Mouse (Mus musculus) ES-E14 (cell line): ENCODE data around the gene Krt82. TPM values are rescaled to one million over a fixed set of nuclear protein-coding genes. Genes with fewer than 3 reads are reported as not detected.

ENCODE experiments used
- DNase-seq: peaks from one replicate; pipeline ENCODE4 v3.0.0-alpha.2; 2013; ENCODE audit warnings: low read depth, low spot score
- H3K27ac ChIP-seq: 2 replicates; pipeline ENCODE4 v1.5.1; 2012; ENCODE audit warnings: low read depth, mild to moderate bottlenecking, low read length, moderate library complexity, mixed read lengths; ENCODE audit not compliant: poor library complexity, insufficient read depth, severe bottlenecking
- H3K36me3 ChIP-seq: 2 replicates; pipeline ENCODE4 v1.6.1; 2012; ENCODE audit warnings: mild to moderate bottlenecking, low read length, moderate library complexity, mixed read lengths; ENCODE audit not compliant: control insufficient read depth, poor library complexity, insufficient read depth, severe bottlenecking
- H3K4me1 ChIP-seq, 2 experiments: fragments of 150-350 bp in 1 of 2; sonication (generic) in 1 of 2; 2 replicates each; pipeline ENCODE4 v1.6.1; 2012; ENCODE audit warnings: low read length in 2 of 2, mild to moderate bottlenecking in 1 of 2, mixed read lengths in 1 of 2; ENCODE audit not compliant: control insufficient read depth in 2 of 2, insufficient read depth in 2 of 2, poor library complexity in 1 of 2
- H3K4me3 ChIP-seq, 2 experiments: fragments of 150-350 bp in 1 of 2; sonication (generic) in 1 of 2; 2 replicates each; pipeline ENCODE4 v1.5.1; 2012; ENCODE audit warnings: low read length in 2 of 2, low read depth in 1 of 2, mild to moderate bottlenecking in 1 of 2, mixed read lengths in 1 of 2; ENCODE audit not compliant: insufficient read depth in 1 of 2, poor library complexity in 1 of 2, severe bottlenecking in 1 of 2
- H3K9ac ChIP-seq: 2 replicates; pipeline ENCODE4 v1.6.1; 2012; ENCODE audit warnings: low read depth, mild to moderate bottlenecking, low read length, mixed read lengths; ENCODE audit not compliant: poor library complexity, insufficient read depth, severe bottlenecking
- H3K9me3 ChIP-seq: fragments of 150-350 bp; sonication (generic); 2 replicates; pipeline ENCODE4 v1.6.1; 2012; ENCODE audit warnings: low read depth, mild to moderate bottlenecking, low read length; ENCODE audit not compliant: control insufficient read depth, insufficient read depth
- CHD2 ChIP-seq: IDR thresholded peaks from 2 replicates; pipeline ENCODE4 v1.6.1; 2014; ENCODE audit warnings: mild to moderate bottlenecking, low read depth, low read length, inconsistent platforms
- HCFC1 ChIP-seq: IDR thresholded peaks from 2 replicates; pipeline ENCODE4 v1.6.1; 2012; ENCODE audit warnings: low read length, inconsistent platforms, borderline replicate concordance; ENCODE audit not compliant: insufficient read depth
- MAFK ChIP-seq: IDR thresholded peaks from 2 replicates; pipeline ENCODE4 v1.6.1; 2014; ENCODE audit warnings: mild to moderate bottlenecking, low read depth, low read length, inconsistent platforms; ENCODE audit not compliant: insufficient read depth
- ZC3H11A ChIP-seq: IDR thresholded peaks from 2 replicates; pipeline ENCODE4 v1.6.1; 2012; ENCODE audit warnings: low read depth, mild to moderate bottlenecking, inconsistent platforms, low read length, borderline replicate concordance
- ZNF384 ChIP-seq: IDR thresholded peaks from 2 replicates; pipeline ENCODE4 v1.6.1; 2012; ENCODE audit warnings: low read depth, low read length, inconsistent platforms
- in situ Hi-C, 2 experiments: fragments of 600-800 bp; cut with MboI; formaldehyde crosslinking; loops; one replicate each; pipeline ENCODE4 v1.15.1; 2025; ENCODE audit warnings: low sequenced_read_pairs in 2 of 2, inconsistent platforms in 1 of 2; ENCODE audit not compliant: unreplicated experiment in 2 of 2
- total RNA-seq: library from RNA; depleted of rRNA; stranded (reverse); fragments of 300-350 nt; gene quantifications from 2 replicates; pipeline ENCODE4 v1.2.3, GENCODE M21; 2012

Gene Krt82
- total RNA-seq, 1 experiment: not detected

DNA sequence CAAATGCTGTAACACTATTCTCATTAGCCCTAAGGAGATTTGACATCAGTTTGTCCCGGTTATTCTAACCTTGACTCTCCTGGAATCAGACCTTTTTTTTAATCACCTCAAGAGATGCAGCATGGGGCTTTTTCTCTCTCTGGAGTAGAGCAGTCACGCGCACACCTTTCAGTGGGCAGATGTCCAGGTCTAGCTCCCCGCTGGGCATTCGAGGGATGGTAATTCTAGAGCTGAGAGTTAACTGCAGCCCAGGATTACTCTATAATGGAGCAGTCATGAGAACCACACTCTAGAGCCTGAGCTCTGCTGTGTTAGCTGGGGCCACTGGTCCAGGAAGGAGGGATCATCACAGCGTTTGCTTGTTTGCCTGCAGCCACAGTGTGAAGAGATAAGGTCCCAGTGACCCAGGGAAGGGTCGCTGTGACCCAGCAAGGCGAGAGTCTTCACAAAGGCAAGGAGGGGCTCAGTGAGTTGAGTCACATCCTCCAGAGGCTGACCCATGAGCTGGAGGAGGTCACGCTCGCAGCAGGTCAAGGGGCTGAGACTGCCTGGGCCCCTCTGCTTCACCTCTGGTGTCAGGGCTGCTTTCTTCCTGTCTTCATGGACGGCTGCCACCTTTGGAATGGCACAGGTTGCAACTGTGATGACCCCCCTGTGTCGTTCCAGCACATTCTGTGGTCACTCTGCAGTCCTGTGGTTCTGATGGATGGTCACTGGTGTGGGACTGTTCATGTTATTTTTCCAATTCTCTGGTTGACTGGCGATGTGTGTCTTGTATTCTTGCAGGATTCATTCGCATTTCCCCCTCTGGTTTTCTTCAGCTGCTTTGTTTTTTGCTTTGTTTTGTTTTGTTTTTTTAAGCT is 43.3 kb downstream of the Krt82 start:
- Histone ChIP-seq H3K9me3 (no peaks in the 10 kb centered on the region), H3K9ac (no peak overlapping the region), H3K36me3 (no peaks in the 10 kb centered on the region), H3K4me1 (no peaks in the 10 kb centered on the region), H3K4me3 (no peak overlapping the region), H3K27ac (no peak overlapping the region)
- TF ChIP-seq CHD2 (no peak), ZNF384 (no peak), ZC3H11A (no peak), MAFK (no peak), HCFC1 (no peak)
- DNase-seq: no peak
- in situ Hi-C loops: loop anchor here in 1 of 2 experiments (10.0 kb wide), 1 partner anchor 172 kb away; no protein-coding TSS in a partner anchor

DNA sequence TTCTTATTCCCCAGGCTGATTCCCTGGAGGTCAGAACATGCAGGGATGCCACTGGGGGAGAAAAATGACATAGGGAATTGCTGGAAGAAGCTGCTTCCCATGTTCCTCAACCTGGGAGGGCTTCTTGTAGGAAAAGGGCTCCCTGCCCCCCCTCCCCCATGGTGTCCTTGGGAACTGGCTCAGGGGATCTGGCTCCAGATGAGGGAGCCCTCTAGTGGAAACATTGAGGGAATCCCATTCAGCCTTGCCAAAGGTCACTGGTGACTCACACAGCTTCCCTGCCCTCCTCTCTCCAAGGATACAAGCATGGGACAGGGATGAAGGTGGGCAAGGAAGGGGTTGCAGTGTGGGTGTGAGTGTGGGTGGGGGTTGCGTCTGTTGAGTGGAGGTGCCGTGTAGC is 53.3 kb downstream of the Krt82 start:
- H3K4me3 ChIP-seq: no peak overlapping the region
- H3K9me3 ChIP-seq: no peaks in the 10 kb centered on the region
- H3K9ac ChIP-seq: no peak overlapping the region
- in situ Hi-C loops: no loop called here
- no peak overlapping the region for H3K27ac ChIP-seq
- no peaks in the 10 kb centered on the region for H3K4me1 ChIP-seq
- TF ChIP-seq ZC3H11A (peak; percentile 37; the same call in 1 of the 2 replicates), CHD2 (no peak)
- no peaks in the 10 kb centered on the region for H3K36me3 ChIP-seq
- DNase-seq: peak; percentile 28

DNA sequence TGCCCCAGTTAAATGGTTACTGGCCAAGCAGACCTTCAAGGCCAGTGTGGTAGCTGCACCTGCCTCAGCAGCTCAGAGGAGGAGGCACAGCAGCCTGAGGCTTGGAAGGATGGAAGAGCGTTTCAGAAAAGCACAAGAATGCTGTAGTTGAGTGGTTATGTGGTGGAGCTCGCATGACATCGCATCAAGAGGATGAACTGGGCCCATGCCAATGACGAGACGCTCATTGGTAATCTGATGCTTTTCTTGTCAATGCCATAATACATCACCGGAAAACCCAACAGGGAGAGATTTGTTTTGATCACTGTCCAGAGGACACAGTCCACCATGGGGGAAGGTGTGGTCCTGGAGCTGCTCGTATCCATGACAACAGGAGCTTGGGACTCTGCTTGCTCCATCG is 55.2 kb downstream of the Krt82 start:
- Histone ChIP-seq H3K4me1 (no peaks in the 10 kb centered on the region), H3K36me3 (no peaks in the 10 kb centered on the region), H3K27ac (no peak overlapping the region), H3K9ac (no peak overlapping the region), H3K4me3 (no peak overlapping the region), H3K9me3 (no peaks in the 10 kb centered on the region)
- TF ChIP-seq ZNF384: no peak
- TF ChIP-seq CHD2: no peak
- TF ChIP-seq MAFK: no peak
- TF ChIP-seq ZC3H11A: no peak
- in situ Hi-C loops: no loop called here
- no peak for DNase-seq

DNA sequence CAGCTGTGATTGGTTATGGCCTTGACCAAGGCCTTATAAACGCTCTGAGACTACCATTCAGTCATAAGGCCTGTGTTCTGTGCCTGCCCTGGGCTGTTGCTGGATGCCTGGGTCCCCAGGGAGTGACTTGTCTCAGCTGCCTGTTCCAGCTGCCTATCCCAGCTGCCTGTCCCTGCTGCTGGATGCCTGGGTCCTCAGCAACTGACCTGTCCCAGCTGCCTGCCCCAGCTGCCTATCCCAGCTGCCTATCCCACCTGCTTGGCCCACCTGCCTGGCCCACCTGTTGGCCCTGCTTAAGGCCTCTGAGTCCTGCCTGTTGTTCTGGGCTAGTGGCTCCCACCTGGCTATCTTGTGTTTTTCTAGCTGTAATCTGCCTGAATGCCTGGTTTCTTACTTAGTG is 56.3 kb downstream of the Krt82 start:
- no peaks in the 10 kb centered on the region for H3K4me1 ChIP-seq
- no peak overlapping the region for H3K9ac ChIP-seq
- no peak for DNase-seq
- TF ChIP-seq MAFK (no peak), CHD2 (no peak), HCFC1 (no peak), ZC3H11A (no peak), ZNF384 (no peak)
- H3K36me3 ChIP-seq: no peaks in the 10 kb centered on the region
- no peak overlapping the region for H3K27ac ChIP-seq
- in situ Hi-C loops: no loop called here
- no peak overlapping the region for H3K4me3 ChIP-seq
- no peaks in the 10 kb centered on the region for H3K9me3 ChIP-seq
